Mouse (Mus musculus) erythroblast, embryonic 14.5 days (primary cell): ENCODE measurements around the gene Uxt.

Experiments
- GATA1 ChIP-seq: IDR thresholded peaks from 2 replicates; pipeline ENCODE4 v1.6.1; 2012; ENCODE audit warnings: low read length, inconsistent platforms, mixed read lengths
- TAL1 ChIP-seq: IDR thresholded peaks from 3 replicates; pipeline ENCODE4 v1.6.1; 2012; ENCODE audit warnings: low read length, inconsistent platforms, mixed read lengths

DNA sequence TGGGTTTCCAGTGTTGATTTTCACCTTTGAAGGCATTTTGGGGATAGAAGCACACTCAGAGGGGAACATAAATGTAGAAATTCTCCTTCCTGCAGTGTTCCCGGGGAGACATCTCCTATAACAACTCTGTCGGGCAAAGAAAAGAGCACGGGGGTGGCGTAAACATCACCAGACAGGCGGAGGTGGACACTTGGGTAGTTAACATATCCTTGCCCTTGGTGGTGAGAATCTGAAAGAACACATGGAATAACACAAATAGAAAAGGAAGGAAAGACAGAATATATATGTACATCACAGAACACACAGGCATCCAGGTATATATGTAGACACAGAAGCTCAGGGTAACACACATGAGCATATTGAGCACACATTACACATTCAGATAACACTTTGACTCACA is 40.5 kb downstream of the Uxt start:
- no peak for TF ChIP-seq GATA1
- no peak for TF ChIP-seq TAL1
